Mouse (Mus musculus) ZHBTc4 (cell line): Measurements from ENCODE around the gene Olfr391-ps.

Experiments
- DNase-seq: peaks from one replicate; pipeline ENCODE4 v3.0.0-alpha.2; 2011; ENCODE audit warnings: low read depth, low spot score

The Olfr391-ps gene

DNA sequence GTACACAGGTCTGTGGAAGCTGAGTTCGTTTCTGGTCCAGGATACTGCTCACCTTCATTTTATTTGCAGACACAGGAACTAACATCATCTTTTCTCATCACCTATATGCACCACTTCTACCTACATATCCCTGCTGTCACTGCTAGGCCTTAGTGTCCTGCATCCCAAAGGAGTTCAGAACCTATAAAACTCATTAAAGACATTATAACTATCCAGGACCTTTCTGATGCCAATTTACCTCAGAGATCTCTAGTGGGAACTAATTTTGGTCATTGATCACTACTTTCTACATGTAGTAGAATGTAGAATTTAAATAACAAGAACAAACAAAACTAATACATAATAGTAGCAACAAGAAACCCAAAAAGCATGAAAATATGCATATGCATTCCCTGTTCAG lies at the start of gene Olfr391-ps:
TSS of gene Olfr391-ps (minus strand) at position 101 of the 400 bp plus-strand sequence.
- DNase-seq, result no peak

GRCm38 (mm10) chr11:73851354-73851753 lies 48.5 kb upstream of the Olfr391-ps start, which contains the start of gene Olfr393:
TSS of gene Olfr393 (minus strand) at chr11:73851454.
- no peak for DNase-seq

GRCm38 (mm10) chr11:73816949-73817348 lies 14.1 kb upstream of the Olfr391-ps start, which contains the start of gene Olfr392:
TSS of gene Olfr392 (minus strand) at chr11:73817049.
- DNase-seq, result no peak

GRCm38 (mm10) chr11:73782664-73783063 lies 20.2 kb downstream of the Olfr391-ps start, which contains the start of gene Olfr390:
TSS of gene Olfr390 (plus strand) at chr11:73782964.
- DNase-seq, result no peak

DNA sequence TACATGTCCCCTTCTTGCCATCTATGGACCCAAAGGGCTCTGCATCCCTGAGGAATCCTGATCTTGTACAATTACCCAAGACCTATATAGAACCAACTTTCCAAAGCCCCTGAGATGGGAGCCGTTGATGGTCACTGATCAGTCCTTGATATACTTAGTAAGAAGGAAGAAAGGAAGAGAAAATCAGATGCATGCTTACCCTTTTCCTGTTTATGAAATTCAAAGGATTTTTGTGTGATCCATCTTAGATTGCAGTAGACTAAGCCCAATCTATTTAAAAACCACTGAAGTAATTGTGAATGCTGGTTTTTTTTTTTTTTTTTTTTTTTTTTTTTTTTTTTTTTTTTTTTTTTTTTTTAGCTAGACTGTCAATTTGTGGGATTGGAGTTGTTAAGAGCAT lies 22.2 kb downstream of the Olfr391-ps start, which contains the start of gene Olfr389:
TSS of gene Olfr389 (minus strand) at position 101 of the 400 bp plus-strand sequence.
- DNase-seq, result no peak

DNA sequence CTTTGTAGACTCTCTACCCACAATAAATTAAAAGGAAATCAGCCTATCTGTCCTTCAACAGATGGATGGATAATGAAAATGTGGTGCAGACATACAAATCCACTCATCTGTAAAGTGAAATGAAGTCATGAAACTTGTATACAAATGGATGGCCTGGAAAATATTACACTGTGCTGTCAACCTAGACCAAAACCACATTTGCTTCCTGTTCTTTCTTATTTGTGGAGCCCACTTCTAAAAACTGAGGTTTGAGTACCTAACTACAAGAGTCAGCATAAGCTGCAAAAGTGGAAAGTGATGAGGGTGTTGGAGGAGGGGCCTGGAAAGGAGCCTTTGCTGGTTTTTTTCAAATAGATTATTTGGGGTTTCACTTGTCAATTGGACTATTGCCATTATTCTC lies 43.7 kb downstream of the Olfr391-ps start:
- no peak for DNase-seq
